Mouse (Mus musculus): ENCODE results near the gene Ralgapa2. TPM values are rescaled to one million over a fixed set of nuclear protein-coding genes. Genes with fewer than 3 reads are reported as not detected.

Gene Ralgapa2
- total and polyA plus RNA-seq, 3 experiments, result 9.2 to 9.6 TPM; not detected in 1

- H3K9ac ChIP-seq (ENCODE audit: control insufficient read depth, low read depth, low read length, poor library complexity, severe bottlenecking), result no peak overlapping the region
- no peak for DNase-seq (ENCODE audit: low read depth, low spot score)
- no peak overlapping the region for H3K27ac ChIP-seq (ENCODE audit: control insufficient read depth, low read depth, low read length)
- H3K79me2 ChIP-seq (ENCODE audit: control insufficient read depth, insufficient read depth, low read length, poor library complexity), result no peaks in the 10 kb centered on the region
- H3K9me3 ChIP-seq (replicated peaks; ENCODE audit: insufficient read depth, low read length), result no peaks in the 10 kb centered on the region
- H3K4me3 ChIP-seq (ENCODE audit: control insufficient read depth in 1 of 2, insufficient read depth in 1 of 2, low read depth in 2 of 2, low read length in 2 of 2), result no peak overlapping the region
- no peaks in the 10 kb centered on the region for H3K27me3 ChIP-seq (ENCODE audit: control insufficient read depth in 1 of 2, insufficient read depth in 2 of 2, low read length in 2 of 2)
- H3K4me1 ChIP-seq (ENCODE audit: control insufficient read depth in 1 of 2, insufficient read depth in 2 of 2, low read length in 2 of 2), result peaks cover 2 to 3% of the 10 kb centered on the region in 2 experiments; a peak in 3 of 4 replicates
- no peak for TF ChIP-seq MYB (IDR thresholded peaks at IDR 0.05; ENCODE audit: low read depth, low read length)
- no peak for TF ChIP-seq CHD2 (IDR thresholded peaks at IDR 0.05; ENCODE audit: low read length)
- TF ChIP-seq RCOR1 (IDR thresholded peaks at IDR 0.05; ENCODE audit: low read depth, low read length), result no peak
- peaks cover 0 to 2% of the 10 kb centered on the region in 2 experiments; a peak in 2 of 4 replicates for H3K36me3 ChIP-seq (ENCODE audit: control insufficient read depth in 1 of 2, insufficient read depth in 2 of 2, low read length in 2 of 2)
These were observed 36.1 kb downstream of the Ralgapa2 start for GRCm38 (mm10) chr2:146476001-146476400.

DNA sequence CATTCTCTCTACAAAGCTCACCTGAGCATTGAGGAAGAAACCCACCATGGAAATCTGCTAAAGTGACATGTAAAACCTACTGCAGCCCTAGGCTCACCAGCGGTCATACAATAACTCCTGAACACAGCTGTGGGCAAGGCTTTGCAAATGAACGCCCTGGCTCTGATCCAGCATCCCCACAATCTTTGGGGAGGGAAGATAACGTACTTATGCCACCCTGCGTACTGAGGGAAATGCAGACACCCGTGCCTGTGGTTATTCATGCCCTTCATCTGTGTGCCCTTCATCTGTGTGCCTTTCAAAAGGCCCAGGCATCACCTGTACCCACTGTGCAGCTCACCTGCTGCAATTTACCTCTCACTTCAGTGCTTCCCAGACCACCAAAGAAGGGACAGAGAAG is 41.2 kb downstream of the Ralgapa2 start:
- H3K79me2 ChIP-seq (ENCODE audit: control insufficient read depth, insufficient read depth, low read length, poor library complexity), result no peaks in the 10 kb centered on the region
- TF ChIP-seq ETS1 (IDR thresholded peaks at IDR 0.05; ENCODE audit: low read depth, low read length), result peak; percentile 37; the same call in 1 of the 2 replicates
- no peak for TF ChIP-seq POLR2AphosphoS2 (IDR thresholded peaks at IDR 0.05; ENCODE audit: low read length)
- no peak for TF ChIP-seq ZMIZ1 (IDR thresholded peaks at IDR 0.05; ENCODE audit: low read depth, low read length)
- peak; percentile 7 to 39; a peak in 1 of 4 replicates for TF ChIP-seq EP300 (IDR thresholded peaks at IDR 0.05; ENCODE audit: low read depth in 1 of 2, low read length in 2 of 2)
- no peak for TF ChIP-seq ZNF384 (IDR thresholded peaks at IDR 0.05; ENCODE audit: low read depth, low read length)
- TF ChIP-seq SIN3A (IDR thresholded peaks at IDR 0.05; ENCODE audit: low read length), result peak; percentile 39; the same call in 1 of the 2 replicates
- TF ChIP-seq TBP (IDR thresholded peaks at IDR 0.05; ENCODE audit: low read depth, low read length), result no peak
- peak; percentile 52 for TF ChIP-seq GATA1 (IDR thresholded peaks at IDR 0.05; ENCODE audit: low read depth, low read length)
- peak; percentile 68; the same call in 1 of the 2 replicates for TF ChIP-seq BHLHE40 (IDR thresholded peaks at IDR 0.05; ENCODE audit: borderline replicate concordance, low read depth, low read length)
- no peak for TF ChIP-seq MAZ (IDR thresholded peaks at IDR 0.05; ENCODE audit: low read depth, low read length)
- H3K27ac ChIP-seq (ENCODE audit: control insufficient read depth, low read depth, low read length), result no peak overlapping the region
- no peaks in the 10 kb centered on the region for H3K27me3 ChIP-seq (ENCODE audit: control insufficient read depth in 1 of 2, insufficient read depth in 2 of 2, low read length in 2 of 2)
- no peak overlapping the region for H3K9ac ChIP-seq (ENCODE audit: control insufficient read depth, low read depth, low read length, poor library complexity, severe bottlenecking)
- DNase-seq (ENCODE audit: low read depth, low spot score), result peak; percentile 49
- H3K36me3 ChIP-seq (ENCODE audit: control insufficient read depth in 1 of 2, insufficient read depth in 2 of 2, low read length in 2 of 2), result peaks cover 0 to 12% of the 10 kb centered on the region in 2 experiments; a peak in 2 of 4 replicates
- no peak overlapping the region for H3K4me3 ChIP-seq (ENCODE audit: control insufficient read depth in 1 of 2, insufficient read depth in 1 of 2, low read depth in 2 of 2, low read length in 2 of 2)
- H3K9me3 ChIP-seq (replicated peaks; ENCODE audit: insufficient read depth, low read length), result no peaks in the 10 kb centered on the region
- H3K4me1 ChIP-seq (ENCODE audit: control insufficient read depth in 1 of 2, insufficient read depth in 2 of 2, low read length in 2 of 2), result peaks cover 11 to 14% of the 10 kb centered on the region in 2 experiments

DNA sequence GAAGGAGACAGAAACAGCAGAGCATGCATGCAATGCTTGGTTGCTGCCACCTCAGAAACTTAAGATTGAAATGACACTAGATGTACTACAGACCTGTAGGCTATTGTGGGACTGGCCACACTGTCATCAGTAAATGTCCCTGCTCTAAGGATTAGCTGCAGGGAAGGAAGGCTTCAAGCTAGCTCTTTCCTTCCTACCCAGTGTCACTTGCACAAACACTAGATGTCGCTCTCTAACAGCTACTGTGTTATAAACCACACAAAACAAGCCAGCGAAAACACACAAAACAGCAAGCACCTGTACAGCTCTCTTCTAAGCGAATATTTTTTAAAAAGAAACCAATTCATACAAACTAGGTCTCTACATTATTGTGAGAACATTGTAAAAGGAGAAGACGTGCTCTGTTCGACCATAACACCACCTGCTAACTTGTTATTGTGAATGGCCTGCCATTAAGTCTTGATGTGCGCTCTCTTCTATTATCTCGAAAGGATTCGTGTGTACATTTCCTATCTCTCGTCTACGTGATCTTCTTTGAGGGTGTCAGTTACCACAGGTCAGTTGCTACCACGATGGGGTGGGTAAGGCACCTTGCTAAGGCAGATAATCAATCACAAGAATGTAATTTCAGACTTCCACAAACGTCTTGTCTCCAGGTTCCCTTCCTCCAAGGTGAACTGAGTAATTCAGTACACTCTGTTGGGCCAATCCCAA is 42.3 kb downstream of the Ralgapa2 start:
- Histone ChIP-seq H3K27ac (ENCODE audit: control insufficient read depth, low read depth, low read length) (no peak overlapping the region), H3K4me3 (ENCODE audit: control insufficient read depth in 1 of 2, insufficient read depth in 1 of 2, low read depth in 2 of 2, low read length in 2 of 2) (no peak overlapping the region), H3K9me3 (replicated peaks; ENCODE audit: insufficient read depth, low read length) (no peaks in the 10 kb centered on the region), H3K79me2 (ENCODE audit: control insufficient read depth, insufficient read depth, low read length, poor library complexity) (no peaks in the 10 kb centered on the region), H3K9ac (ENCODE audit: control insufficient read depth, low read depth, low read length, poor library complexity, severe bottlenecking) (no peak overlapping the region), H3K36me3 (ENCODE audit: control insufficient read depth in 1 of 2, insufficient read depth in 2 of 2, low read length in 2 of 2) (peaks cover 0 to 12% of the 10 kb centered on the region in 2 experiments; a peak in 2 of 4 replicates), H3K27me3 (ENCODE audit: control insufficient read depth in 1 of 2, insufficient read depth in 2 of 2, low read length in 2 of 2) (no peaks in the 10 kb centered on the region), H3K4me1 (ENCODE audit: control insufficient read depth in 1 of 2, insufficient read depth in 2 of 2, low read length in 2 of 2) (peaks cover 11 to 14% of the 10 kb centered on the region in 2 experiments)
- DNase-seq (ENCODE audit: low read depth, low spot score), result peak; percentile 57
- TF ChIP-seq RCOR1 (IDR thresholded peaks at IDR 0.05; ENCODE audit: low read depth, low read length) (no peak), NRF1 (IDR thresholded peaks at IDR 0.05; ENCODE audit: insufficient read depth, low read depth, low read length, poor library complexity, severe bottlenecking) (no peak), BHLHE40 (IDR thresholded peaks at IDR 0.05; ENCODE audit: borderline replicate concordance, low read depth, low read length) (no peak), CHD2 (IDR thresholded peaks at IDR 0.05; ENCODE audit: low read length) (no peak), MAFK (IDR thresholded peaks at IDR 0.05; ENCODE audit: borderline replicate concordance, low read depth, low read length) (no peak), USF2 (IDR thresholded peaks at IDR 0.05; ENCODE audit: borderline replicate concordance in 1 of 2, insufficient read depth in 1 of 2, low read depth in 1 of 2, low read length in 2 of 2) (no peak), SMC3 (IDR thresholded peaks at IDR 0.05; ENCODE audit: low read depth, low read length) (peak; percentile 84), JUND (IDR thresholded peaks at IDR 0.05; ENCODE audit: low read depth, low read length) (no peak), RAD21 (IDR thresholded peaks at IDR 0.05; ENCODE audit: low read depth, low read length) (peak; percentile 91), E2F4 (IDR thresholded peaks at IDR 0.05; ENCODE audit: borderline replicate concordance, low read depth, low read length) (no peak), HCFC1 (IDR thresholded peaks at IDR 0.05; ENCODE audit: low read depth, low read length) (no peak), MAX (IDR thresholded peaks at IDR 0.05; ENCODE audit: low read length) (no peak), KAT2A (conservative IDR thresholded peaks at IDR 0.05; ENCODE audit: low read depth, low read length) (no peak), TCF12 (IDR thresholded peaks at IDR 0.05; ENCODE audit: low read depth, low read length) (no peak), USF1 (IDR thresholded peaks at IDR 0.05; ENCODE audit: low read depth, low read length) (no peak)
